Mouse (Mus musculus) hindbrain, embryonic 10.5 days (tissue): ENCODE results near the gene Slc1a2. TPM values are rescaled to one million over a fixed set of nuclear protein-coding genes. Genes with fewer than 3 reads are reported as not detected.

ENCODE experiments used
- DNase-seq: peaks from one replicate; pipeline ENCODE4 v3.0.0-alpha.2; 2017; ENCODE audit warnings: low spot score
- H3K27ac ChIP-seq: fragments of 300-500 bp; sonication (generic); 2 replicates; pipeline ENCODE4 v1.5.1; 2016; ENCODE audit warnings: mild to moderate bottlenecking, moderate library complexity
- H3K27me3 ChIP-seq: fragments of 300-500 bp; sonication (generic); 2 replicates; pipeline ENCODE4 v1.6.1; 2016; ENCODE audit warnings: mild to moderate bottlenecking; ENCODE audit not compliant: poor library complexity, insufficient read depth, severe bottlenecking
- H3K36me3 ChIP-seq: fragments of 300-500 bp; sonication (generic); 2 replicates; pipeline ENCODE4 v1.6.1; 2016; ENCODE audit warnings: mild to moderate bottlenecking, moderate library complexity
- H3K4me1 ChIP-seq: fragments of 300-500 bp; sonication (generic); replicated peaks from 2 replicates; pipeline ENCODE4 v1.6.1; 2016; ENCODE audit warnings: mild to moderate bottlenecking
- H3K4me3 ChIP-seq: fragments of 300-500 bp; sonication (generic); 2 replicates; pipeline ENCODE4 v1.5.1; 2016; ENCODE audit warnings: mild to moderate bottlenecking, moderate library complexity
- H3K9me3 ChIP-seq: fragments of 300-500 bp; sonication (generic); 2 replicates; pipeline ENCODE4 v1.6.1; 2016; ENCODE audit warnings: mild to moderate bottlenecking, moderate library complexity
- WGBS: fragments of 180-500 bp; shearing (Covaris S2); methylation state at CpG from one replicate; pipeline ENCODE4 v1.1.7; 2016; 5-methylcytosine and 5-hydroxymethylcytosine counted together
- polyA plus RNA-seq: library from polyadenylated mRNA; unstranded; fragments of >200 nt; fragmentation: Nextera tagmentation; extraction: Ambion mirVana; gene quantifications from 2 replicates; pipeline ENCODE4 v1.2.1, GENCODE M21; 2016

The Slc1a2 gene
- polyA plus RNA-seq, 1 experiment from 2014 or later: 10.9 TPM

GRCm38 (mm10) chr2:102648845-102649500 lies 9.5 kb upstream of the Slc1a2 start:
- DNase-seq: no peak
- Histone ChIP-seq H3K4me1 (0 out of 2 replicates have a peak, but pooled peaks cover 4% of the 10 kb centered on the region), H3K36me3 (no peaks in the 10 kb centered on the region), H3K9me3 (no peaks in the 10 kb centered on the region), H3K4me3 (no peak overlapping the region), H3K27me3 (no peaks in the 10 kb centered on the region), H3K27ac (no peak overlapping the region)
- WGBS: 84% methylated on average over 10 of the region's 10 CpGs

DNA sequence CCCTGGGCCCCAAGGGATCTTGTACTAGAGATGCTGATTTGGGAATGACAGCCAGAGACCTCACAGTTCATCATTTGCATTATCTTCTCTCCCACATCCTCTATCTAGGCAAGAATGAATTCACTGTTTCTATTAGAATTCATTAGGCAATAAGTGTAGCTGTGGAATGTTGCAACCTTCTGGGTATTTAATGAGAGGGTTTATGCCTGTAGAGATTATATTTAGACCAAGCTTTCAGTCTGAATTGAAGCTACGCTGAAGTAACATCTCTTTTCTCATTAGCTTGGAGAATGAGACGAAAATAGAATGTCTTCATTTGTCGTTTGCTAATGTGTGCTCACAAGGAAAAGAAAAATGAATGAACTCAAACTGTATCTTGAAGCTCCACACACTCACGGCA lies 8.1 kb upstream of the Slc1a2 start:
- H3K27me3 ChIP-seq: no peaks in the 10 kb centered on the region
- H3K27ac ChIP-seq: no peak overlapping the region
- no peaks in the 10 kb centered on the region for H3K9me3 ChIP-seq
- no peak overlapping the region for H3K4me3 ChIP-seq
- H3K4me1 ChIP-seq: 0 out of 2 replicates have a peak, but pooled peaks cover 4% of the 10 kb centered on the region
- no peaks in the 10 kb centered on the region for H3K36me3 ChIP-seq
- 89% methylated on average over 4 of the region's 4 CpGs for WGBS
- DNase-seq: no peak

- 38% methylated on average over 8 of the region's 8 CpGs for WGBS
- Histone ChIP-seq H3K4me3 (no peak overlapping the region), H3K36me3 (no peaks in the 10 kb centered on the region), H3K27me3 (peaks cover 37% of the 10 kb centered on the region), H3K4me1 (peaks cover 43% of the 10 kb centered on the region), H3K27ac (no peak overlapping the region), H3K9me3 (no peaks in the 10 kb centered on the region)
- DNase-seq: peak; percentile 12
Measured at GRCm38 (mm10) chr2:102655966-102656725, 2.3 kb upstream of the Slc1a2 start.

DNA sequence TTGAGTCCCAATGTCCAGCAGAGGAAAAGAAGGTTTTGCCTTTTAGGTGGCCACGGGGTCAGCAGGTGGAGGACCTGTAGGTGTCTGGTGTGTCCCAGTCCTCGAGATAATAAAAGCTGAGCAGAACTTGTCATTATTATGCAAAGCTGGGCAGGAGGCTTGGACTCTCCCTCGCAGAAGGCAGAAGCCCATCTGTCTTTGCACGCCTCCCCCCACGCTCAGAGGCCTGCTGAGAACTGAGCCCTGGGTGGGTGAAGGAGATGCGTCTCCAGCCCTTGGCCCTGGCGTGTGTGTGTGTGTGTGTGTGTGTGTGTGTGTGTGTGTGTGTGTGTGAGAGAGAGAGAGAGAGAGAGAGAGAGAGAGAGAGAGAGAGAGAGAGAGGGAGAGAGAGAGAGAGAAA lies 733 bp upstream of the Slc1a2 start:
- H3K36me3 ChIP-seq: no peaks in the 10 kb centered on the region
- H3K9me3 ChIP-seq: no peaks in the 10 kb centered on the region
- peak overlapping the region; percentile 93 for H3K27ac ChIP-seq
- peak; percentile 46 for DNase-seq
- peak overlapping the region; percentile 79 for H3K4me3 ChIP-seq
- WGBS: 6% methylated on average over 7 of the region's 7 CpGs
- H3K27me3 ChIP-seq: peaks cover 37% of the 10 kb centered on the region
- peaks cover 57% of the 10 kb centered on the region for H3K4me1 ChIP-seq

DNA sequence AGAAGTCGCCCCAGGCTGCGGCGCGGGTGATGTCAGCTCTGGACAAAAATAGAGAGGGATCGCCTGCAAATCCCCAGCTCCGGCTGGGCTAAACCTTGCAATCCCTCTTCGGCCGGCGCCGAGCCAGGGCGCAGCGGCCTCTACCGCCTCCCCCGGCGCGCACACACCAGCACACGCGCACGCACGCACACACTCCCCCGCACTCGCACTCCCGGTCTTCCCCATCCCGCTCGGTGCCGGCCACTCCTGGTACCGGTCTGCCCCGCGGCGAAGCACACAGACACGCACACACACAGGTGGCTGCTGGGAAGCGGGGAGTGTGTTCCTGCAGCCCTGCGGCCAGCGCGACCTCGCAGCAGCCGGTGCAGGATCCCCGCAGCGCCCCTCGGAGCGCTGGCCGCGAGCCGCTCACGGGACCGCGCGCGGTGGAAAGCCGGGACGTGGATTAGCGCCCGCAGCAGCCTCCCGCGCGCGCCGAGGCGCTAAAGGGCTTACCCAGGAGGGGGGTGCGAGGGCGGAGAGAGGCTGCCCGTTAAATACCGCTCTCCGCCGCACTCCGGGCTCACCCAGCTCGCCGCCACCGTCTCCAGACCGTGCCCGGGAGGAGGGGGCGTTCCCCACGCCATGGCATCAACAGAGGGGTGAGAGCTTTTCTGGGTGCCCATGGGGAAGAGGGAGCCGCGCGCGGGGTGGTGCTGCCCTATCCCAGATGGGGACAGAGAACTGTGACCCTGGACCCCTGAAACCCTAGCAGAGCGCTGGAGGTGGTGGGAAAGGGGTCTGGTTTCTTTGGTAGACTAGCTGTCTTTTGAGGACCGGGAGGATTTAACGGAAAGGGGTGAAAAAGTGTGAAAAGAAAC lies 432 bp downstream of the Slc1a2 start:
- Histone ChIP-seq H3K9me3 (no peaks in the 10 kb centered on the region), H3K36me3 (no peaks in the 10 kb centered on the region), H3K27ac (peak overlapping the region; percentile 93), H3K4me1 (peaks cover 69% of the 10 kb centered on the region), H3K27me3 (peaks cover 37% of the 10 kb centered on the region), H3K4me3 (peak overlapping the region; percentile 79)
- under 1% methylated on average over 80 of the region's 80 CpGs for WGBS
- DNase-seq: peak; percentile 70

DNA sequence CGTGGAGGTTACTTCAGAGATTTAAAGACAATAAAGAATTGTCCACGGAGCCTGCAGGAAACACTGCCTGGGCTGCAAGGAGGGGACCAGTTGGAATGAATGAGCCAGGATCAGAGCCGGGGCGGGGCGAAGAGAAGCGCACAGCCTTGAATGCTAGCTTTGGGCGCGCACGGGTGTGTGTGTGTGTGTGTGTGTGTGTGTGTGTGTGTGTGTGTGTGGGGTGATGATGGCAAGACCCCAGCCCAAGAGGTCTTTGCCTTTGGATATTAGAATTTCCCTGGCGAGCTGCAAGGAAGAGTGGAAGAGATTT lies 1.0 kb downstream of the Slc1a2 start:
- Histone ChIP-seq H3K4me1 (peaks cover 75% of the 10 kb centered on the region), H3K9me3 (no peaks in the 10 kb centered on the region), H3K27me3 (peaks cover 37% of the 10 kb centered on the region), H3K36me3 (no peaks in the 10 kb centered on the region), H3K4me3 (peak overlapping the region; percentile 79), H3K27ac (peak overlapping the region; percentile 93)
- DNase-seq: peak; percentile 66
- under 1% methylated on average over 10 of the region's 10 CpGs for WGBS

DNA sequence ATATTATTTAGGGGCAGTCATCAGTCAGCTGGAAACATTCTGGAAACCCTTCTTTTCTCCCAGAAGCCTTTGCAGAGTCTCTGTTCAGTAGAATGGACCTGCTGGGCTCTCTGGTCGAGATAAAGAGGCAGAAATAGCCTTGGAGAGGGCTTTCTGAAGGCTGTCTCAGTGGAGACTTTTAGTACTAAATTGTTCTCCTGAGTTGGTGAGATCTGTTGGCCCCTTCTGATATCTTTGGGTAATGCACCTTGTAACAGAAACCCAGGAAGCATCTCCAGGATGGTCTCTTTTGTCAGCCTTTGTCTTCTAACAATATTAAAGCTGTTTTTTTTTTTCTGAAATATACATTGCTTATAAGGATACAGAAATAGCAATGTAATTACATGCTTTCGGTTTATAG lies 2.6 kb downstream of the Slc1a2 start:
- DNase-seq: no peak
- 60% methylated on average over 2 of the region's 2 CpGs for WGBS
- 0 out of 2 replicates have a peak overlapping the region, but pooled peaks have one; percentile 11 for H3K4me3 ChIP-seq
- H3K36me3 ChIP-seq: no peaks in the 10 kb centered on the region
- H3K9me3 ChIP-seq: no peaks in the 10 kb centered on the region
- H3K27ac ChIP-seq: no peak overlapping the region
- peaks cover 71% of the 10 kb centered on the region for H3K4me1 ChIP-seq
- peaks cover 37% of the 10 kb centered on the region for H3K27me3 ChIP-seq

DNA sequence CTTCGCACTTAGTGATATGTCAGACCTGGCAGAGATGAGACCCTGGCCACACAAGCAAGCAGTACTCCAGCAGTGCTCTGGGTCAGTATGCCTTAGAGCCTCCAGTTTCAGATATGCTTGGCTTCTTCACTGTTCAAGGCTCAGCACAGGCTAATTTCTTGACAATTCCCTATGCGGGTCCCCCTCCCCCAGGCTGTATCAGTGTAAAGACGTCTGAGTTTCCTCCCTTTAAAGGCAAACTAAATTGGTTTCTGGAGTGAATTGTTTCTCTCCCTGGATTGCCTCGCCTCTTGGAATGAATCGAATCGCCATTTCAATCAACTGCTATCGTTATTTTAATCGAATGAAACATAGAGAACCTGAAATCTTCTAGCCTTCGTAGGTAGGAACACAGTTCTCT lies 4.5 kb downstream of the Slc1a2 start:
- H3K4me1 ChIP-seq: peaks cover 53% of the 10 kb centered on the region
- H3K36me3 ChIP-seq: no peaks in the 10 kb centered on the region
- 63% methylated on average over 9 of the region's 9 CpGs for WGBS
- no peaks in the 10 kb centered on the region for H3K9me3 ChIP-seq
- no peak for DNase-seq
- H3K4me3 ChIP-seq: peak overlapping the region; percentile 26; the same call in 1 of the 2 replicates
- H3K27me3 ChIP-seq: peaks cover 27% of the 10 kb centered on the region
- H3K27ac ChIP-seq: peak overlapping the region; percentile 80

DNA sequence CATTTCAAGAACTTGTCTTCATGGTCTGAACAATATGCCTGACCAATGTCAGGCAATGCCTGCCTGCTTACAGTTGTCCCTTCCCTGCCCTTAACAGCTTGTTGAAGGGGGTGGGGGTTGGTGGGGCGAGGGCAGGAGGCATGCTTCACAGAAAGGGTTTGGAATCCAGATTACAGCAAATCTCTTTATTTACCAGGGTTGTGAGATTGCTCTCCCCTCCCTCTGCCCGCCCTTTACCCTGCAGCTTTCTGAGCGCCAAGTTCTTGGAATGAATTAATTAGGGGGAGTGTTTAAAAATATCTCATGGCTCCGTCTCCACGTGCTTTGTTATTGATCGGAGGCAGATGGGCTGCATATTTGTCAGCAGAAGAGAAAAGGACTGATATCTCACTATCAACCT lies 4.9 kb downstream of the Slc1a2 start:
- Histone ChIP-seq H3K27me3 (peaks cover 23% of the 10 kb centered on the region), H3K4me3 (peak overlapping the region; percentile 26; the same call in 1 of the 2 replicates), H3K36me3 (no peaks in the 10 kb centered on the region), H3K27ac (peak overlapping the region; percentile 80), H3K9me3 (no peaks in the 10 kb centered on the region), H3K4me1 (peaks cover 49% of the 10 kb centered on the region)
- 23% methylated on average over 6 of the region's 6 CpGs for WGBS
- peak; percentile 24 for DNase-seq

DNA sequence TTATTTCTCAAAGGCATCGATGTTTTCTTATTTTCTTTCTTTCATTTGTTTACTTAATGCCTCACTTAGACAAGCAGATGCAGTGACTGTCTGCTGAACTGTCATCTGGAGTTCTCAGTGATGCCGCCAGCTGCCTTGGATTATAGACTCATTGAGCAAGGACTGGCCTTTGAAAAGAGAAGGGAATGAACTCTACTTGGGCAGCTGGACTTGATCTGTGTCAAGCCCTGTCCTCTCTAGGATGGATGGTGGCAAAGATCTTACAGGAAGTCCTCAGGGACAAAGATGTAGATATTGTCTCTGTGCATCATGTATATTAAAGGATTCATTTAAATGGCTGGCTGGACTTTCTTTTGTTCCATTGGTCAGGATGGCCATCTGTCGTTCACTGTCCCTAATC lies 5.4 kb downstream of the Slc1a2 start:
- peaks cover 22% of the 10 kb centered on the region for H3K27me3 ChIP-seq
- WGBS: 51% methylated on average over 3 of the region's 3 CpGs
- peak; percentile 24 for DNase-seq
- H3K4me1 ChIP-seq: peaks cover 48% of the 10 kb centered on the region
- H3K9me3 ChIP-seq: no peaks in the 10 kb centered on the region
- H3K36me3 ChIP-seq: no peaks in the 10 kb centered on the region
- no peak overlapping the region for H3K4me3 ChIP-seq
- H3K27ac ChIP-seq: peak overlapping the region; percentile 67; the same call in 1 of the 2 replicates

DNA sequence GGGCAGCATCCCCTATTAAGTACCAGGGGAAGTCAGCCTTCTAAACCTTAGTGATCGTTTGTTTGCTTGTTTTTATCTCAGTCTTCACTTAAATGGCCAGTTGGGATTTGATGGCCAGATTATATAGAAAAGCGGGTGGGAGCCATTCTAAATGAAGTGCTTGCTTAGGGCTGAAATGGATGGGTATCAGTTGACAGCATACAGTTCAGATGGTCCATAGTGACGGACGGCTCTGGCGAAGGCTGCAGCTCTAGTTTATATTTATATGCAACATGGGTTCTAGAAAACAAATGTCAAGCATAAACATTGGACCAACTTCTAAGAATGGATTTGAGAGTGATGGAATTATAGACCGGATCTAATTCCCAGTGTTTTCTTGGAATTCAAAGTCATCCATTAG lies 9.5 kb downstream of the Slc1a2 start:
- Histone ChIP-seq H3K4me3 (no peak overlapping the region), H3K36me3 (no peaks in the 10 kb centered on the region), H3K27me3 (no peaks in the 10 kb centered on the region), H3K27ac (no peak overlapping the region), H3K9me3 (no peaks in the 10 kb centered on the region), H3K4me1 (peaks cover 16% of the 10 kb centered on the region)
- WGBS: 87% methylated on average over 6 of the region's 6 CpGs
- no peak for DNase-seq

DNA sequence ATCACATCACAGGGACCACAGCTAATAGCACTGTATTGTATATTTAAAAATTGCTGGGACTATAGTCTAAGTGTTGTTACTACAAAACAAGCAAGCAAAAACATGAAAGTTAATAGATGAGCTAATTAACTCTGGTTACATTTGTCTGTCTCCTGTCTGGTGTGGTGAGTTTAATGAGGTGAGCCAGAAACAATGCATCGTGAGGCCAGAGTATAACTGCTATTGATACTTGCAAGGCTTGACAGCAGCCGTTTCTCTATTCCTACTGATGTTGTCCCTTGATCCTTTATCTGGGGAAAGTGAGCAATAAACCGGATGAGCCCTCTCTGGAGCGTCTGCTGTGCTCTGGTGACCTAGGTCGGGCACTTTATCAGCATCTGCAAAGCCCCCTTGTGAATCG lies 11.1 kb downstream of the Slc1a2 start:
- H3K27ac ChIP-seq: no peak overlapping the region
- H3K4me3 ChIP-seq: no peak overlapping the region
- H3K9me3 ChIP-seq: no peaks in the 10 kb centered on the region
- H3K36me3 ChIP-seq: no peaks in the 10 kb centered on the region
- WGBS: 65% methylated on average over 6 of the region's 6 CpGs
- peaks cover under 1% of the 10 kb centered on the region; the same call in 1 of the 2 replicates for H3K4me1 ChIP-seq
- DNase-seq: no peak
- H3K27me3 ChIP-seq: no peaks in the 10 kb centered on the region
